Mouse (Mus musculus): ENCODE measurements around the gene Tdrkh. TPM values are rescaled to one million over a fixed set of nuclear protein-coding genes. Genes with fewer than 3 reads are reported as not detected.

The Tdrkh gene
- polyA plus RNA-seq, 1 experiment from 2014 or later, result 51.5 TPM

Other genes starting within 250 kb of the Tdrkh start
- not detected in 2 replicates for gene Gm10696, start 235.1 kb upstream of the Tdrkh start, polyA plus RNA-seq (2014; fragmentation: Nextera tagmentation; extraction: Ambion mirVana)
- not detected in 2 replicates for gene Gm5286, start 216.6 kb upstream of the Tdrkh start, polyA plus RNA-seq (2014; fragmentation: Nextera tagmentation; extraction: Ambion mirVana)
- not detected in 2 replicates for gene Gm4778, start 149.2 kb upstream of the Tdrkh start, polyA plus RNA-seq (2014; fragmentation: Nextera tagmentation; extraction: Ambion mirVana)
- gene Them4, start 103.2 kb upstream of the Tdrkh start, polyA plus RNA-seq (2014; fragmentation: Nextera tagmentation; extraction: Ambion mirVana), result 63.3 and 68.8 TPM in 2 replicates
- gene Them5, start 71.2 kb upstream of the Tdrkh start, polyA plus RNA-seq (2014; fragmentation: Nextera tagmentation; extraction: Ambion mirVana), result 0.22 TPM in 1 of 2 replicates, not detected in the other
- gene C2cd4d, start 50.8 kb upstream of the Tdrkh start, polyA plus RNA-seq (2014; fragmentation: Nextera tagmentation; extraction: Ambion mirVana), result 3.9 and 4.3 TPM in 2 replicates
- 0.24 and 0.49 TPM in 2 replicates for gene Rorc, start 40.5 kb upstream of the Tdrkh start, polyA plus RNA-seq (2014; fragmentation: Nextera tagmentation; extraction: Ambion mirVana)
- gene Lingo4, start 14.8 kb upstream of the Tdrkh start, polyA plus RNA-seq (2014; fragmentation: Nextera tagmentation; extraction: Ambion mirVana), result 1.3 and 1.4 TPM in 2 replicates
- gene Mrpl9, start 30.0 kb downstream of the Tdrkh start, polyA plus RNA-seq (2014; fragmentation: Nextera tagmentation; extraction: Ambion mirVana), result 59.5 and 64.1 TPM in 2 replicates
- 0.76 and 1.7 TPM in 2 replicates for gene Oaz3, start 30.6 kb downstream of the Tdrkh start, polyA plus RNA-seq (2014; fragmentation: Nextera tagmentation; extraction: Ambion mirVana)
- 232 and 319 TPM in 2 replicates for gene Celf3, start 65.0 kb downstream of the Tdrkh start, polyA plus RNA-seq (2014; fragmentation: Nextera tagmentation; extraction: Ambion mirVana)
- 14.6 and 17.5 TPM in 2 replicates for gene Riiad1, start 67.1 kb downstream of the Tdrkh start, polyA plus RNA-seq (2014; fragmentation: Nextera tagmentation; extraction: Ambion mirVana)
- gene Snx27, start 169.4 kb downstream of the Tdrkh start, polyA plus RNA-seq (2014; fragmentation: Nextera tagmentation; extraction: Ambion mirVana), result 71.8 and 75.8 TPM in 2 replicates
- not detected in 2 replicates for gene Gm10972, start 229.8 kb downstream of the Tdrkh start, polyA plus RNA-seq (2014; fragmentation: Nextera tagmentation; extraction: Ambion mirVana)
- gene Tuft1, start 245.6 kb downstream of the Tdrkh start, polyA plus RNA-seq (2014; fragmentation: Nextera tagmentation; extraction: Ambion mirVana), result 4.2 and 5.8 TPM in 2 replicates

Data from neural tube, embryonic 14.5 days (tissue).